In genomic region chr1:29216766-29217581, GRCm38 (mm10) we compare ENCODE assay signal across 18 mouse cellular contexts.
A peak's percentile ranks its signal among the peaks of the same experiment; 100 is the strongest.
DNase-seq lines count a peak whose midpoint lies in the region; ATAC-seq and TF ChIP-seq lines count a peak whose summit lies in the region.
"Had no signal": no experiment of that assay in that cellular context is flagged by ENCODE, and none has a peak within 500 bp of the region (broad histone marks: within the 10 kb centered on the region; RNA-seq: fewer than 3 reads in every experiment).

No protein-coding gene starts in this region.

- peak; percentile 50 for ATAC-seq in frontal cortex, adult (ENCODE audit: low TSS enrichment)
- peak; percentile 89 for ATAC-seq in hindbrain, embryonic 13.5 days (ENCODE audit: low FRiP score)
- ATAC-seq in neural tube, embryonic 12.5 days (ENCODE audit: low FRiP score, low read depth) = peak; percentile 87
- ATAC-seq in intestine, embryonic 16.5 days = no peak; the same call in 1 of the 2 replicates
- ATAC-seq: intestine, postnatal 0 days; lung, postnatal 0 days had no signal

- no peak for DNase-seq in frontal cortex, postnatal 10 days (ENCODE audit: low spot score in 2 of 2)
- peak; percentile 85 for DNase-seq in brain, embryonic 14.5 days (ENCODE audit: low read depth)
- no peak for DNase-seq in T-cell, adult 2 months (ENCODE audit: low spot score)
- DNase-seq in urinary bladder, postnatal 4 days (ENCODE audit: low spot score in 2 of 2) = no peak
- DNase-seq: cerebellum, adult 2 months; kidney, postnatal 25 days; layer of hippocampus, postnatal 36 days; liver, embryonic 13.5 days; thymus, adult 2 months had no signal

- no peaks in the 10 kb centered on the region for H3K9me3 ChIP-seq in hindbrain, embryonic 13.5 days
- no peaks in the 10 kb centered on the region for H3K9me3 ChIP-seq in neural tube, embryonic 12.5 days
- no peaks in the 10 kb centered on the region for H3K9me3 ChIP-seq in intestine, embryonic 16.5 days (ENCODE audit: control insufficient read depth, low read length)
- H3K9me3 ChIP-seq: G1E; limb, embryonic 10.5 days; liver, embryonic 13.5 days; megakaryocyte, embryonic 14.5 days had no signal

- no peak overlapping the region for H3K4me2 ChIP-seq in hindbrain, embryonic 13.5 days
- H3K4me2 ChIP-seq in neural tube, embryonic 12.5 days (replicated peaks) = no peak overlapping the region
- no peak overlapping the region for H3K4me2 ChIP-seq in intestine, embryonic 16.5 days (ENCODE audit: low read depth, low read length)
- H3K4me2 ChIP-seq: liver, embryonic 13.5 days had no signal

- no peak for TF ChIP-seq CTCF in brain, embryonic 14.5 days (IDR thresholded peaks at IDR 0.05; ENCODE audit: borderline replicate concordance, extremely low read depth, insufficient read depth, insufficient read length)

- H3K4me3 ChIP-seq in hindbrain, embryonic 13.5 days = no peak overlapping the region
- no peak overlapping the region for H3K4me3 ChIP-seq in neural tube, embryonic 12.5 days
- no peak overlapping the region for H3K4me3 ChIP-seq in intestine, embryonic 16.5 days (ENCODE audit: low read length)
- H3K4me3 ChIP-seq: limb, embryonic 10.5 days; liver, embryonic 13.5 days; megakaryocyte, embryonic 14.5 days had no signal

- H3K4me1 ChIP-seq in hindbrain, embryonic 13.5 days (replicated peaks) = peaks cover 4% of the 10 kb centered on the region; the same call in 1 of the 2 replicates
- H3K4me1 ChIP-seq in neural tube, embryonic 12.5 days = no peaks in the 10 kb centered on the region
- no peaks in the 10 kb centered on the region for H3K4me1 ChIP-seq in intestine, embryonic 16.5 days (ENCODE audit: control insufficient read depth, insufficient read depth, low read length)
- H3K4me1 ChIP-seq: limb, embryonic 10.5 days; liver, embryonic 13.5 days; megakaryocyte, embryonic 14.5 days had no signal

- 37% methylated on average over 3 of the region's 3 CpGs for WGBS in hindbrain, embryonic 13.5 days
- WGBS in neural tube, embryonic 12.5 days = 26% methylated on average over 3 of the region's 3 CpGs
- WGBS in intestine, embryonic 16.5 days = 74% methylated on average over 3 of the region's 3 CpGs

- TF ChIP-seq POLR2A in brain, embryonic 14.5 days (IDR thresholded peaks at IDR 0.05; ENCODE audit: borderline replicate concordance, extremely low read depth, insufficient read depth, insufficient read length, poor library complexity, severe bottlenecking) = no peak

- no peaks in the 10 kb centered on the region for H3K27me3 ChIP-seq in hindbrain, embryonic 13.5 days
- H3K27me3 ChIP-seq in neural tube, embryonic 12.5 days (replicated peaks) = no peaks in the 10 kb centered on the region
- H3K27me3 ChIP-seq in intestine, embryonic 16.5 days (replicated peaks; ENCODE audit: control insufficient read depth, insufficient read depth, low read length) = no peaks in the 10 kb centered on the region
- H3K27me3 ChIP-seq: liver, embryonic 13.5 days; megakaryocyte, embryonic 14.5 days had no signal

- no peak overlapping the region for H3K9ac ChIP-seq in hindbrain, embryonic 13.5 days
- H3K9ac ChIP-seq in neural tube, embryonic 12.5 days = no peak overlapping the region
- H3K9ac ChIP-seq in intestine, embryonic 16.5 days (ENCODE audit: low read depth, low read length) = no peak overlapping the region
- H3K9ac ChIP-seq: liver, embryonic 13.5 days had no signal

- no peaks in the 10 kb centered on the region for H3K36me3 ChIP-seq in hindbrain, embryonic 13.5 days
- no peaks in the 10 kb centered on the region for H3K36me3 ChIP-seq in neural tube, embryonic 12.5 days
- no peaks in the 10 kb centered on the region for H3K36me3 ChIP-seq in intestine, embryonic 16.5 days (ENCODE audit: control insufficient read depth, insufficient read depth, low read length)
- H3K36me3 ChIP-seq: G1E; limb, embryonic 10.5 days; liver, embryonic 13.5 days had no signal

- H3K27ac ChIP-seq in hindbrain, embryonic 13.5 days = no peak overlapping the region
- no peak overlapping the region for H3K27ac ChIP-seq in neural tube, embryonic 12.5 days
- no peak overlapping the region for H3K27ac ChIP-seq in intestine, embryonic 16.5 days (ENCODE audit: low read length)
- H3K27ac ChIP-seq: limb, embryonic 10.5 days; liver, embryonic 13.5 days had no signal
